Mouse (Mus musculus) liver, embryonic 16.5 days (tissue): ENCODE results near the gene Zfp13. TPM values are rescaled to one million over a fixed set of nuclear protein-coding genes. Genes with fewer than 3 reads are reported as not detected.

Source experiments
- ATAC-seq: fragments of 200-750 bp; cut with Nextera tagmentation; 2 replicates; pipeline ENCODE4 v1.8.0; 2017; ENCODE audit warnings: low read depth, mild to moderate bottlenecking, moderate number of reproducible peaks, moderate library complexity
- H3K27ac ChIP-seq: fragments of 300-500 bp; sonication (generic); 2 replicates; pipeline ENCODE4 v1.5.1; 2014; ENCODE audit warnings: mild to moderate bottlenecking, low read length
- H3K27me3 ChIP-seq: fragments of 300-500 bp; sonication (generic); 2 replicates; pipeline ENCODE4 v1.6.1; 2014; ENCODE audit warnings: low read depth, low read length, mixed read lengths; ENCODE audit not compliant: control insufficient read depth, insufficient read depth
- H3K36me3 ChIP-seq: fragments of 300-500 bp; sonication (generic); 2 replicates; pipeline ENCODE4 v1.6.1; 2014; ENCODE audit warnings: mild to moderate bottlenecking; ENCODE audit not compliant: control insufficient read depth, insufficient read depth
- H3K4me1 ChIP-seq: fragments of 300-500 bp; sonication (generic); 2 replicates; pipeline ENCODE4 v1.6.1; 2014; ENCODE audit warnings: low read depth, low read length, mixed read lengths; ENCODE audit not compliant: control insufficient read depth
- H3K4me2 ChIP-seq: fragments of 300-500 bp; sonication (generic); 2 replicates; pipeline ENCODE4 v1.6.1; 2014; ENCODE audit warnings: low read depth, low read length, mixed read lengths
- H3K4me3 ChIP-seq: fragments of 300-500 bp; sonication (generic); 2 replicates; pipeline ENCODE4 v1.5.1; 2014; ENCODE audit warnings: low read depth, mild to moderate bottlenecking, low read length
- H3K9ac ChIP-seq: fragments of 300-500 bp; sonication (generic); 2 replicates; pipeline ENCODE4 v1.6.1; 2014; ENCODE audit warnings: low read depth, low read length
- H3K9me3 ChIP-seq: fragments of 300-500 bp; sonication (generic); replicated peaks from 2 replicates; pipeline ENCODE4 v1.6.1; 2016; ENCODE audit warnings: low read length; ENCODE audit not compliant: control insufficient read depth
- WGBS: fragments of 180-500 bp; shearing (Covaris S2); extraction: QIAGEN DNeasy Blood & Tissue Kit; methylation state at CpG from one replicate; pipeline ENCODE4 v1.1.7; 2014; ENCODE audit not compliant: insufficient replicate concordance; 5-methylcytosine and 5-hydroxymethylcytosine counted together
- polyA plus RNA-seq: library from polyadenylated mRNA; unstranded; fragments of >200 nt; fragmentation: Nextera tagmentation; extraction: Ambion mirVana; gene quantifications from 2 replicates; pipeline ENCODE4 v1.2.1, GENCODE M21; 2015

Zfp13 gene
- polyA plus RNA-seq, 1 experiment from 2014 or later, result 1.6 TPM

- 63% methylated on average over 8 of the region's 8 CpGs for WGBS
- Histone ChIP-seq H3K36me3 (no peaks in the 10 kb centered on the region), H3K27ac (no peak overlapping the region), H3K4me1 (no peaks in the 10 kb centered on the region), H3K27me3 (no peaks in the 10 kb centered on the region), H3K9me3 (no peaks in the 10 kb centered on the region), H3K4me2 (no peak overlapping the region), H3K4me3 (no peak overlapping the region), H3K9ac (no peak overlapping the region)
- no peak for ATAC-seq
These were observed 25.2 kb downstream of the Zfp13 start for GRCm38 (mm10) chr17:23574130-23574529.

DNA sequence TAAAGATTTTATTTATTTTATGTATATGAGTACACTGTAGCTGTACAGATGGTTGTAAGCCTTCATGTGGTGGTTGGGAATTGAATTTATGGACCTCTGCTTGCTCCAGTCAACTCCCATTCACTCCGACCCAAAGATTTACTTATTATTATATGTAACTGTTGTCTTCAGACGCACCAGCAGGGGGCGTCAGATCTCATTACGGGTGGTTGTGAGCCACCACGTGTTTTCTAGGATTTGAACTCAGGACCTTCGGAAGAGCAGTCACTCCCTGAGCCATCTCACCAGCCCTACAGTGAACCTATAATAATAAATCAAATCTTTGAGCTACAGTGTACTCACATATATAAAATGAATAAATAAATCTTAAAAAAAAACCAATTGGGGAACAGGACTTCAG is 27.2 kb downstream of the Zfp13 start:
- Histone ChIP-seq H3K27ac (no peak overlapping the region), H3K4me1 (no peaks in the 10 kb centered on the region), H3K9ac (no peak overlapping the region), H3K4me2 (no peak overlapping the region), H3K36me3 (no peaks in the 10 kb centered on the region), H3K9me3 (no peaks in the 10 kb centered on the region), H3K27me3 (no peaks in the 10 kb centered on the region), H3K4me3 (no peak overlapping the region)
- 64% methylated on average over 6 of the region's 6 CpGs for WGBS
- ATAC-seq, result no peak

GRCm38 (mm10) chr17:23571084-23571483 is 28.2 kb downstream of the Zfp13 start:
- H3K4me2 ChIP-seq, result no peak overlapping the region
- no peaks in the 10 kb centered on the region for H3K27me3 ChIP-seq
- WGBS, result 20% methylated on average over 5 of the region's 5 CpGs
- H3K9ac ChIP-seq, result no peak overlapping the region
- H3K36me3 ChIP-seq, result no peaks in the 10 kb centered on the region
- H3K4me1 ChIP-seq, result no peaks in the 10 kb centered on the region
- ATAC-seq, result no peak
- H3K9me3 ChIP-seq, result no peaks in the 10 kb centered on the region
- no peak overlapping the region for H3K27ac ChIP-seq
- H3K4me3 ChIP-seq, result no peak overlapping the region

DNA sequence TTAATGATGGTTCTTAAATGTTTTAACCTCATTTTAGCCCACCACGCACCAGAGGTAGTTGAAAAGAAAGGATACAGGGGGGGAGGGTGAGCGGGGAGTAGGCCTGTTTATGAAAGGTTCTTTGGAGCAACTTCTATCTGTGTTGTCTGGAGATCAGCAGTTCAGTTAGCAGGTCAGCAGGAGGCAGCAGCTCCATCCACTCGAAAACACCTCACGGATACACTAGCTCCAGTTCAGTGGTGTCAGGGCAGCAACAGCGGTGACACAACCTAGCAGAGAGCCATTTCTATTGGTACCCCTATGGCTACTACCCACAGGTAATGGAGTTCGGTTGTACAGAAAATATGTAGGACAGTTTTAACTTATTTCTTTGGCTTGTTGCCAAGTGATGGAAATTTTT is 29.3 kb downstream of the Zfp13 start:
- Histone ChIP-seq H3K9ac (no peak overlapping the region), H3K4me1 (peaks cover 6% of the 10 kb centered on the region), H3K36me3 (no peaks in the 10 kb centered on the region), H3K4me2 (no peak overlapping the region), H3K4me3 (no peak overlapping the region), H3K27me3 (no peaks in the 10 kb centered on the region), H3K9me3 (no peaks in the 10 kb centered on the region), H3K27ac (no peak overlapping the region)
- no peak for ATAC-seq
- 31% methylated on average over 6 of the region's 6 CpGs for WGBS

- no peaks in the 10 kb centered on the region for H3K27me3 ChIP-seq
- 48% methylated on average over 5 of the region's 5 CpGs for WGBS
- H3K9ac ChIP-seq, result no peak overlapping the region
- H3K4me2 ChIP-seq, result no peak overlapping the region
- H3K27ac ChIP-seq, result no peak overlapping the region
- H3K9me3 ChIP-seq, result no peaks in the 10 kb centered on the region
- H3K36me3 ChIP-seq, result no peaks in the 10 kb centered on the region
- H3K4me1 ChIP-seq, result peaks cover 11% of the 10 kb centered on the region
- H3K4me3 ChIP-seq, result no peak overlapping the region
- ATAC-seq, result no peak
These were observed 30.9 kb downstream of the Zfp13 start for GRCm38 (mm10) chr17:23568370-23568769.

- no peaks in the 10 kb centered on the region for H3K27me3 ChIP-seq
- H3K4me3 ChIP-seq, result no peak overlapping the region
- 41% methylated on average over 5 of the region's 5 CpGs for WGBS
- no peak overlapping the region for H3K27ac ChIP-seq
- peaks cover 16% of the 10 kb centered on the region for H3K4me1 ChIP-seq
- H3K36me3 ChIP-seq, result no peaks in the 10 kb centered on the region
- H3K4me2 ChIP-seq, result no peak overlapping the region
- ATAC-seq, result no peak
- H3K9ac ChIP-seq, result no peak overlapping the region
- no peaks in the 10 kb centered on the region for H3K9me3 ChIP-seq
These were observed 32.5 kb downstream of the Zfp13 start for GRCm38 (mm10) chr17:23566787-23567186.

DNA sequence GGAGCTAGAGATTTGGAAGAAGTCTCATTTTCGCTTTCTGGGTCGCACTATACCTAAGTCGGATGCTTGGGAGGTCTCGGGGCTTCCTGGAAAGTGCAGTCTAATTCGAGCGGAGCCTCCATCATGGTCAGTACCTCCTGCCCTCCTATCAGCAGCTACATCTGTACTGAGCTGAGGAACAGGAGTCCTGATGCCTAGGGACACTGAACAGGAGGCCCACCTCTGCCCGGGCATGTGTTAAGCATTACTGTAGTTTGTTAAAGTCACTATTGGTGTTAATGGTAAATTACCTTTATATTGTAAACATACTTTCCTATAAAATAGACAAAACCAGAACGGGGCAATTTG is 34.9 kb downstream of the Zfp13 start:
- peaks cover 6% of the 10 kb centered on the region for H3K36me3 ChIP-seq
- H3K4me1 ChIP-seq, result peaks cover 16% of the 10 kb centered on the region
- peak overlapping the region; percentile 92 for H3K4me3 ChIP-seq
- peak overlapping the region; percentile 86 for H3K9ac ChIP-seq
- under 1% methylated on average over 8 of the region's 8 CpGs for whole genome bisulfite sequencing
- peak overlapping the region; percentile 82 for H3K4me2 ChIP-seq
- H3K9me3 ChIP-seq, result no peaks in the 10 kb centered on the region
- no peaks in the 10 kb centered on the region for H3K27me3 ChIP-seq
- peak overlapping the region; percentile 97 for H3K27ac ChIP-seq
- ATAC-seq, result peak; percentile 79

DNA sequence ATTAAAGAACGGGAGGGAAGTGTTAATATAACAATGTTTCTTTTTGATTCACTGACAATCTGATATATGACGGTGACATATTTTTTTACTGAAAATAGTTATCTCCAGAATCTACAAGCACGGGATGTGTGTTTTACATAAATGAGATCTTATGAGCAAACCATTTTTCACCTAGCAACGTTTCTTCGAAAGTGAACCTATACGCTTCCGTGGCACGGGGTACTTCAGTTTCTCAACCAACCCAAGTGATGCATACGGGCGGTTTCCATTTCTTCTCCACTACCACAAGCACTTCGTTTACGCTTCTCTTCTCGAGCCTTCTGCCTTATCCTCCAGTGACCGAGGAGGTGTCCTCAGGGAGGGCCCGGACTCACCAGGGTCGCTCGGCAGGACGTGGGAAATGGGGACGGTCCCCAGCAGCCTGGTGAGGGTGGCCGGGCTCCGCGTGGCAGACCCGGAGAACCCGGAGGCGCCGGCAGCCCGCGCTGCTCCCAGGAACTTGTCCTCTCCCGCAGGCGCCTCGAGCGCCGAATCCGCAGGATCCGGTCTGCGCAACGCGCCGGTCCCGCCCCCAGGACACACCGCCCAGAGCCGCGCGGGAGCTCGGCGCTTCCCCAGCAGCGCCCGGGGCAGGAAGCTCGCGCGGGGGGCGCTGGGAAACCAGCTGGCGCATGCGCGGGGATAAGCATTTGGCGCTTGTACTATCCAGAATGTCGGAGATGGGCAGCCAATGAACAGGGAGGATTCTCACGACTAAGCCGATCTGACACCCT is 35.5 kb downstream of the Zfp13 start, which contains the start of gene Zfp213:
Gene Zfp213, minus strand, starts transcription at position 644 of the 773 bp plus-strand sequence.
- H3K9me3 ChIP-seq, result no peaks in the 10 kb centered on the region
- H3K27me3 ChIP-seq, result no peaks in the 10 kb centered on the region
- ATAC-seq, result peak; percentile 98
- peak within 1 kb of the TSS; percentile 97 for H3K27ac ChIP-seq
- peak within 1 kb of the TSS; percentile 82 for H3K4me2 ChIP-seq
- H3K4me3 ChIP-seq, result peak within 1 kb of the TSS; percentile 92
- peaks cover 6% of the 10 kb centered on the region for H3K36me3 ChIP-seq
- H3K9ac ChIP-seq, result peak within 1 kb of the TSS; percentile 96
- WGBS, result under 1% methylated on average over 59 of the region's 59 CpGs
- peaks cover 16% of the 10 kb centered on the region for H3K4me1 ChIP-seq

- 51% methylated on average over 11 of the region's 11 CpGs for WGBS
- no peak overlapping the region for H3K9ac ChIP-seq
- no peaks in the 10 kb centered on the region for H3K27me3 ChIP-seq
- no peak overlapping the region for H3K4me3 ChIP-seq
- no peak overlapping the region for H3K27ac ChIP-seq
- peaks cover 22% of the 10 kb centered on the region for H3K36me3 ChIP-seq
- H3K4me2 ChIP-seq, result no peak overlapping the region
- no peak for ATAC-seq
- H3K4me1 ChIP-seq, result peaks cover 9% of the 10 kb centered on the region
- H3K9me3 ChIP-seq, result no peaks in the 10 kb centered on the region
These were observed 39.5 kb downstream of the Zfp13 start for GRCm38 (mm10) chr17:23559767-23560166.
